Mouse (Mus musculus) megakaryocyte, adult 5-6 weeks (primary cell): ENCODE data around the gene Lpxn. TPM values are rescaled to one million over a fixed set of nuclear protein-coding genes. Genes with fewer than 3 reads are reported as not detected.

Experiments
- ATAC-seq: 2 replicates; pipeline ENCODE4 v1.8.0; 2016; ENCODE audit warnings: mild to moderate bottlenecking, inconsistent platforms; ENCODE audit not compliant: poor library complexity, severe bottlenecking
- total RNA-seq, 2 experiments: library from RNA; stranded (forward) in 1 of 2; stranded (reverse) in 1 of 2; fragments of 153-499, 151-499 nt in 1 of 2; fragments of 221-1000, 200-1000 nt in 1 of 2; gene quantifications; 2 replicates each; pipeline versions ENCODE4 v1.2.3 to v1.2.4; 2015 to 2017

The Lpxn gene
- 29.7 and 33.0 TPM in 2 replicates for total RNA-seq (2015)
- total RNA-seq (2017), result 26.4 and 27.2 TPM in 2 replicates

GRCm38 (mm10) chr19:12795511-12796327 is at the start of gene Lpxn, which contains the start of gene Zfp91:
TSS of gene Lpxn (plus strand) at chr19:12796193.
TSS of gene Zfp91 (minus strand) at chr19:12796126.
- peak; percentile 67 for ATAC-seq

GRCm38 (mm10) chr19:12756286-12756685 is 39.7 kb upstream of the Lpxn start:
- no peak for ATAC-seq

GRCm38 (mm10) chr19:12758936-12759478 is 37.0 kb upstream of the Lpxn start:
- ATAC-seq, result no peak

GRCm38 (mm10) chr19:12759656-12760055 is 36.3 kb upstream of the Lpxn start:
- no peak for ATAC-seq

GRCm38 (mm10) chr19:12762212-12763130 is 33.5 kb upstream of the Lpxn start:
- ATAC-seq, result 0 out of 2 replicates have a peak, but pooled peaks have one; percentile 15

GRCm38 (mm10) chr19:12765308-12765707 is 30.7 kb upstream of the Lpxn start, which contains the start of gene Cntf:
TSS of gene Cntf (minus strand) at chr19:12765632.
- no peak for ATAC-seq

GRCm38 (mm10) chr19:12770888-12771287 is 25.1 kb upstream of the Lpxn start:
- no peak for ATAC-seq

- no peak for ATAC-seq
Observed at GRCm38 (mm10) chr19:12780437-12780836, 15.6 kb upstream of the Lpxn start.

- ATAC-seq, result no peak
Observed at GRCm38 (mm10) chr19:12786803-12787395, 9.1 kb upstream of the Lpxn start.

- no peak for ATAC-seq
Observed at GRCm38 (mm10) chr19:12787721-12788120, 8.3 kb upstream of the Lpxn start.

GRCm38 (mm10) chr19:12792374-12792773 is 3.6 kb upstream of the Lpxn start:
- ATAC-seq, result no peak

GRCm38 (mm10) chr19:12794056-12795044 is 1.6 kb upstream of the Lpxn start:
- peak; percentile 56 for ATAC-seq

- ATAC-seq, result no peak
Observed at GRCm38 (mm10) chr19:12795110-12795509, 883 bp upstream of the Lpxn start.

- peak; percentile 28 for ATAC-seq
Observed at GRCm38 (mm10) chr19:12796328-12796931, 437 bp downstream of the Lpxn start.

GRCm38 (mm10) chr19:12797071-12797470 is 1.1 kb downstream of the Lpxn start:
- ATAC-seq, result no peak

GRCm38 (mm10) chr19:12798404-12798803 is 2.4 kb downstream of the Lpxn start:
- peak; percentile 12; the same call in 1 of the 2 replicates for ATAC-seq

GRCm38 (mm10) chr19:12799081-12799480 is 3.1 kb downstream of the Lpxn start:
- ATAC-seq, result no peak

GRCm38 (mm10) chr19:12800621-12801020 is 4.6 kb downstream of the Lpxn start:
- ATAC-seq, result no peak

GRCm38 (mm10) chr19:12801046-12801445 is 5.1 kb downstream of the Lpxn start:
- ATAC-seq, result peak; percentile 43
